Comparison of ENCODE assay signal across 19 mouse cellular contexts in genomic region chr11:71897551-71897950, GRCm38 (mm10).
"Had no signal": no experiment of that assay in that cellular context is flagged by ENCODE, and none has a peak within 500 bp of the region (broad histone marks: within the 10 kb centered on the region; RNA-seq: fewer than 3 reads in every experiment).

No protein-coding gene starts in this region.

- ATAC-seq: liver, embryonic 12.5 days had no signal

- H3K4me2 ChIP-seq: kidney, embryonic 15.5 days; limb, embryonic 13.5 days; liver, embryonic 12.5 days; liver, embryonic 15.5 days; lung, embryonic 15.5 days; midbrain, embryonic 11.5 days; stomach, embryonic 15.5 days had no signal

- H3K27me3 ChIP-seq: kidney, embryonic 15.5 days; limb, embryonic 13.5 days; liver, embryonic 12.5 days; liver, embryonic 15.5 days; lung, embryonic 15.5 days; stomach, embryonic 15.5 days had no signal

- H3K36me3 ChIP-seq: kidney, embryonic 15.5 days; limb, embryonic 10.5 days; limb, embryonic 13.5 days; liver, embryonic 12.5 days; liver, embryonic 15.5 days; lung, embryonic 15.5 days; stomach, embryonic 15.5 days had no signal

- H3K9ac ChIP-seq: kidney, embryonic 15.5 days; limb, embryonic 13.5 days; liver, embryonic 12.5 days; liver, embryonic 15.5 days; lung, embryonic 15.5 days; stomach, embryonic 15.5 days had no signal

- H3K9me3 ChIP-seq: kidney, embryonic 15.5 days; limb, embryonic 10.5 days; limb, embryonic 13.5 days; liver, embryonic 12.5 days; liver, embryonic 15.5 days; lung, embryonic 15.5 days; stomach, embryonic 15.5 days had no signal

- DNase-seq: kidney, adult 2 months; kidney, postnatal 10 days; kidney, postnatal 36 days; liver; lung, adult 18-20 months; lung, postnatal 14 days; lung, postnatal 4 days; midbrain, embryonic 14.5 days; right cerebral cortex, postnatal 25 days; spleen, adult 18-20 months; thymus, postnatal 25 days had no signal

- H3K4me1 ChIP-seq: kidney, embryonic 15.5 days; liver, embryonic 12.5 days; liver, embryonic 15.5 days; lung, embryonic 15.5 days; stomach, embryonic 15.5 days had no signal

- H3K27ac ChIP-seq: kidney, embryonic 15.5 days; limb, embryonic 10.5 days; limb, embryonic 13.5 days; liver, embryonic 12.5 days; liver, embryonic 15.5 days; lung, embryonic 15.5 days; stomach, embryonic 15.5 days had no signal

- H3K4me3 ChIP-seq: kidney, embryonic 15.5 days; limb, embryonic 10.5 days; limb, embryonic 13.5 days; liver, embryonic 12.5 days; liver, embryonic 15.5 days; lung, embryonic 15.5 days; stomach, embryonic 15.5 days had no signal
